Mouse (Mus musculus): ENCODE measurements around the gene Slco1a4.
"Not testable (repeated sequence)": the region's sequence is repeated elsewhere in the genome, so short reads cannot be mapped to it uniquely, and the experiment has no call there.

Gene Slco1a4

GRCm38 (mm10) chr6:141856085-141856484 lies at the start of gene Slco1a4:
Slco1a4 (minus strand) TSS chr6:141856199.
- DNase-seq (ENCODE audit: low read depth, low spot score), result no peak

- no peak for DNase-seq (ENCODE audit: low read depth, low spot score)
Measured at GRCm38 (mm10) chr6:141898197-141898596, 42.2 kb upstream of the Slco1a4 start.

GRCm38 (mm10) chr6:141889723-141890122 lies 33.7 kb upstream of the Slco1a4 start:
- DNase-seq (ENCODE audit: low read depth, low spot score), result no peak

DNA sequence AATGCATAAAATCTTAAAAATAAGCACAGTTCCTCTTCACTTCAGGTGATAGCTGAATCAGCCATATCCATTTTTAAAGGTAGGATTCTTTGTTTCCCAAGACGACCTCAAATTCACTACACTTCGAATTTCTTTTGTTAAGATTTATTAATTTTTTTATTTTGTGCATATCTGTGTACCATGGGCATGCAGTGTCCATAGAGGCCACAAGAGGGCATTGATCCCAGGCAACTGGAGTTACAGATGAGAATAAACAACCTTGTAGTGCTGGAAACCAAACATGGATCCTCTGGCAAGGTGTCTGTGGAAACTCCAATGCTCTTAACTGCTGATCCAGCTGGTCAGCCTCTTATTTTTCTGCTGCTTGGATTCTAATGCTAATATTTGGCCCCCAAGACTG lies 32.2 kb upstream of the Slco1a4 start:
- no peak for DNase-seq (ENCODE audit: low read depth, low spot score)

GRCm38 (mm10) chr6:141882581-141882980 lies 26.6 kb upstream of the Slco1a4 start:
- no peak for DNase-seq (ENCODE audit: low read depth, low spot score)

DNA sequence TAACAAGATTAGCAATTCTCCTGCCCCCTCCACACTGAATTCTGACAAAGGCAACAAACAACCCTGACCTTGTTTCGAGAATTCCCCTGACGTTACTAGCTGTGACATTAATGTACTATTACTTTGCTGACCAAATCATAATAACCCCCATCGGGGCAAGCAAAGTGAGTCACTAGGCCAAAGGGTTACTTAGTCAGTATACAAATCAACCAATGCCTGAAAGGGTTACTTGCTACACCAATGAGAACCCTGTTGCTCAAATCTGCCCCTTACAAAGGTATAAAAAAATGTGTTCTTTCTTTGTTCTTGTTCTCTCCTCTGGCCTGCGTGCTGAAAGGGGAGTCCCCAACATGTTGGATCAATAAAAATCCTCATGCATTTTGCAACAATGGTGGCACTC lies 19.7 kb upstream of the Slco1a4 start:
- not testable (repeated sequence) for DNase-seq (ENCODE audit: low read depth, low spot score)

DNA sequence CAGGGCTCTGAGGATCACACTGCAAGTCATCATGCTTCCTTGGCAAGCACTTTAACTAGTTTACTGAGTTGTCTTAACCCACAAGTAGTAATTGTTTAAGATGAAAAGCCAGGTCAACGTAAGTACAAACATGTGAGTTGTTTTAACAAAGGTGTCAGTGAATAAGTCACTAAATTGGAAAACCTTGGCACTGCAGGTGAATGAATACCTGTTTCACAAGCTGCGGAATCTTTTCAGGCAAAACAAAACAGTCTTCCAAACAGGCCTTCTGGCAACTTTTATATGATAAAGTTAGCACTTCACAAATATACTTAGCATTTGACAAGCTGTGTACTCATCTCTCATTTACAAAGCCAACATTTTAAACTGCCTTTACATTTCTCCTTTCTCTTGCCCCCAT lies 15.7 kb upstream of the Slco1a4 start:
- no peak for DNase-seq (ENCODE audit: low read depth, low spot score)

DNA sequence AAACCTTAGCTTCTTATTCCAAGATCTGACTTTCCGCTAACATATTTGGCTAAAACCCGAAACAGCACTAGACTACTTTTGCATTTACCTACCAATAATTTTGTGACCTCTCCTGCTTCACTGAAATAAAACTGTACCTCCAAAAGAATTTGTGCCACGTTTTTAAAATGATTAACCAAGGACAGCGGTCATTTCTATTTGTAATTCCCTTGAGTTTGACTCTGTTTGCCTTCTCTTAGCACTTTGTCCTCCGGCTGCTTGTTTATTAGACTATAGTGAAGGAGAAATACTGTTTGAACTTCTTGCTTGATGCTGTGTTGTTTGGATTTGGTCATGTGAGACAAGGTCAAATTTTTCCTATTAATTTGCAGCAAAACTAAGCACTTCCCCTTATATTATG lies 12.7 kb upstream of the Slco1a4 start:
- DNase-seq (ENCODE audit: low read depth, low spot score), result no peak

DNA sequence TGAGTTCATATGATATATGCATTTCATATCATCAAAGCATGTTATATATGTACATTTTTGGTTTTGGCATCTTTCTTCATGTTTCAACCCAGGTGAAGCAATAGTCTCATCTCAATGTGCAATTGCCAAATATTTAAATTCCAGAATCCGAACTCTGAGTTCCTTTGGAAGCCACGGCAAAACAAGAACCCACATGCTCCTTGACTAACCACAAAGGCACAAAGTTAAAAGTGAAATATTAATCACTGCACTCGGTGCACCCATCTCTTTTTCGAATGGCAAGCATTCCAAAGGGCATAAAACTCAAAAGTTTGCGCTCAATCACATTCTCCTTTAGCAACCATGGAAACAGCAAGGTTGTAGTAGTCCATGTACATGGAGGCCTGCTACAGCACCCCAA lies 10.0 kb upstream of the Slco1a4 start:
- no peak for DNase-seq (ENCODE audit: low read depth, low spot score)

GRCm38 (mm10) chr6:141857735-141858531 lies 1.9 kb upstream of the Slco1a4 start:
- no peak for DNase-seq (ENCODE audit: low read depth, low spot score)

GRCm38 (mm10) chr6:141853616-141854015 lies 2.4 kb downstream of the Slco1a4 start:
- no peak for DNase-seq (ENCODE audit: low read depth, low spot score)

- no peak for DNase-seq (ENCODE audit: low read depth, low spot score)
Measured at GRCm38 (mm10) chr6:141849051-141849450, 6.9 kb downstream of the Slco1a4 start.

- peak; percentile 23 for DNase-seq (ENCODE audit: low read depth, low spot score)
Measured at GRCm38 (mm10) chr6:141797837-141798236, 58.2 kb downstream of the Slco1a4 start.

DNA sequence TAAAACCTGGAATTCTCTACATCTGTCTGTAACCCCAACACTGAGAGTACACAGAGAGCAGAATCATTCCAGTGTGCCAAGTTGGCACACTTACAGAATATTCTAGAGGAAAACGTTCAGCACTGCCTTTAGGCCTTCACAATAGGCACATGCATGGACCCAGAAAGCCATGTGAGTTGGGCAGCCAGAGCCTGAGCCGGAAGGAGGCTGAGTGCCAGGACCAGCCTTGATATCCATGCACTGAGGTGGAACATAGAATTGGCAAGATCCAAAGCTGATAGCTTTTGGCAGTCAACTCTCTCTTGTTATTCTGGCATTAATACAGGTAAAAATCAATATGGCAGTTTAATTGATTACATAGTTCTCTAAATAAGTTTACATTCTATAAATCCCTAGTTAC lies 81.5 kb downstream of the Slco1a4 start:
- no peak for DNase-seq (ENCODE audit: low read depth, low spot score)

DNA sequence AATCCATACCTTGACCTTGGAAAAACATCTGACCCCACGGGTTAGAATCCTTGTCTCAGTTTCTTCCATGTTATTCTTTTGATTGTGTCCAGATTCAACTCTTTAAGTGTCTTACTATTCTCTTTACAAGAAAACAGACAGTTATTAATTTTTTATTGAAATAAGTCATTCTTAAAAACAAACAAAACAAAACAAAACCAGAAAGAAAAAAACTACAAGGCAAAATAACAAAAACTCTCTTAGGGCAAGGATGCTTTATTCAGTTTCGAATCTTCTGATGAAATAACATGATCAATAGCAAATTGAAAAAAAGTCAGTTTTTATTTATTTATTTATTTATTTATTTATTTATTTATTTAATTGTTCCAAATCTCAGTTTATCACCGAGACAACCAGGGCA lies 82.3 kb downstream of the Slco1a4 start, which contains the start of gene Gm5724:
Gene Gm5724, minus strand, starts transcription at position 101 of the 400 bp plus-strand sequence.
- DNase-seq (ENCODE audit: low read depth, low spot score), result no peak
